Mouse (Mus musculus): Measurements from ENCODE around the gene Zfp54.

DNA sequence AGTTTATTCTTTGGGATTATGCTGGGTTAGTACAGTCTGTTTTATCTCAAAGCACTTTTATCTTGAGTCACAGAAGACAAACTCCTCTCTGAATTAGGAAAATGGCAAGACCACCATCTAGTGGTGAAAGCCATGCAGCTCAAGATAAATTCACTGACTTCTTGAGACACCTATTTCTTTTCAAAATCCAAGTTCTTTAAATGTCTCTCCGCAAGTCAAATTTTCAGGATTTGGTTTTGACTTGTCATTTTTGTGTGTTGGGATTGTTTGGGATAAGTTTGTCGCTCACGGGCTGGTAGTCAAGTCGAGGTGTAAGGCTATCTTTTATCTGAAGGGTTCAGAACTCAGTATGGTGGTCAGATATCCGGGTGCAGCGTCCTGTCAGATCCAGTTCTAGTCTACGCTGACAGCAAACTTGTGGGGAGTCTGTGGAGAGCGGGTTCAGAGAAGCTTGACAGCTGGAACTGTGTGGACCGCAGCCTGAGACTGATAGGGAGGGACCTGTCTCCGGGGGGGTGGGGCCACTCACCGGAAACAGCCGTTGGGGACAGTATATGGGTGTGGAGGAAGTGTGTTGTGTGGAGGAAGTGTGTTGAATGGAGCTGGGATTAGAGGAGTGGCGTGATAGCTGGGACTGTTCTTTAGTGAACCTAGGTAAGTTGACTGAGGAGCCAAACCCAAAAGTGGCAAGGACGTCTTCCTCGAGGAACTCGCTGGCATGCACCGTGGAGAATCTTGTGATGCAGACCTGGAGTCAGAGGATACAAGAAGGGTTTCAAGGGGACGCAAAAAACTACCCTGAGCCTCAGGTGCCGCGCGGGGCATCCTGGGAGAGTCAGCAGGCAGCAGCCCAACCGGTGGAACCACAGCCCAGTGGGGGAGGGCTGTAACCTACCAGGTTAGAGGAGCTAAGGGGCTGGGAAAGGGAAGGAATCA is at the start of gene Zfp54:
- TF ChIP-seq POLR2A (IDR thresholded peaks at IDR 0.05; ENCODE audit: low read depth, low read length) = no peak; the same call in 1 of the 2 replicates
- peak; percentile 12; the same call in 1 of the 2 replicates for TF ChIP-seq CTCF (IDR thresholded peaks at IDR 0.05; ENCODE audit: extremely low read depth, insufficient read length, insufficient replicate concordance, low read depth, low read length)

Measured in small intestine, adult 2 months (tissue).